Mouse (Mus musculus): ENCODE measurements at regions not wholly inside any gene's neighbourhood (a gene's known extent, or its start where the extent isn't known, plus 50 kb on each side); places are given as distances from the start of the nearest gene placed in this dataset.

GRCm38 (mm10) chr16:62652769-62653465 lies 133.7 kb downstream of the Nsun3 start:
- no peak for TF ChIP-seq POLR2A (IDR thresholded peaks at IDR 0.05; ENCODE audit: insufficient read depth, low read depth, low read length)
- no peak for TF ChIP-seq CTCF (IDR thresholded peaks at IDR 0.05; ENCODE audit: insufficient read depth, low read depth, low read length)
